Mouse (Mus musculus) ovary, adult 18-20 months (tissue): ENCODE measurements around the gene Serpina1c.
"Not testable (repeated sequence)": the region's sequence is repeated elsewhere in the genome, so short reads cannot be mapped to it uniquely, and the experiment has no call there.

Experiments used
- DNase-seq: peaks from one replicate; pipeline ENCODE4 v3.0.0; 2022; ENCODE audit warnings: low spot score, mixed read lengths

The Serpina1c gene

DNA sequence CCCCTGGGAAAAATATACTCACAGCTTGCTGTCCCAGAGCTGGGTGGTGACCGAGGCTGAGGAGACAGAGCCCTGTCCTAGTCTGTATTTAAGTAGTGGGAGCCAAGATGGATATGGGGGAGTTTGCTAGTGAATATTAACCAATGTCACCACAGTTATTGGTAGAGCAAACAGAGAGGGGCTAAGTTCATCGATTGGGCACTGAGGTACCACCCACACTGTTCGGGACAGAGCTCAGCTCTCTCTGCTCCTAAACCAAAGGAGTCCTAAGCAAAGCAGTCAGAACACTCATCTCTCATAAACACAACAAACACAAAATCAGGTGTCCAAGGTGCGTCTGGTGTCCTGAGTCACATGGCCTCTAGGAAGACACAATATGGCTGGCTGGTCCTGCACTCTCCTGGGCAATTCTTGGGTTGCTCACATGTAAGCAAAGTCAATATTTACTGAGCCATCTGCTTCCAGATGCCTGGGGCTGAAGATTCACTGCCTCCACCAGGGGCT, at the start of gene Serpina1c:
Gene Serpina1c (minus strand): TSS at position 51 of the 504 bp plus-strand sequence.
- DNase-seq: not testable (repeated sequence)

DNA sequence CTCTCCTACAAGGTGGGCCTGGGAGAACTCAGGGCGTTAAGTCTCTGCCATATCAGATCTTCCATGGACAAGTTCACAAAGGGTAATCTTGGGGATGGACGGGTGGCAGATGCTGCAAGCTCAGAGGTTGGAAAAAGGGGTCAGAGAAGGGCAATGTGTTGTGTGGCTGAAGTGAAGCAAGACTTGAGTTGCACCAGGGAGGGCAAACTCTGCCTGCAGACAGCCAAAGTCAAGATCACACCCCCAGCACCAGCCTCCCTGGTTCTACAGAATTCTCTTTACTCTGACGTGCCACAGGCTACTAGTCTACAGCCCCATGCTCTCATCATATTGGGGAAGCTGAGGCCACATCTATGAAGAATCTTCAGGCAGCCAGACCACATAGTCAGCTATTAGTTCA, 48.3 kb upstream of the Serpina1c start:
- DNase-seq: not testable (repeated sequence)

DNA sequence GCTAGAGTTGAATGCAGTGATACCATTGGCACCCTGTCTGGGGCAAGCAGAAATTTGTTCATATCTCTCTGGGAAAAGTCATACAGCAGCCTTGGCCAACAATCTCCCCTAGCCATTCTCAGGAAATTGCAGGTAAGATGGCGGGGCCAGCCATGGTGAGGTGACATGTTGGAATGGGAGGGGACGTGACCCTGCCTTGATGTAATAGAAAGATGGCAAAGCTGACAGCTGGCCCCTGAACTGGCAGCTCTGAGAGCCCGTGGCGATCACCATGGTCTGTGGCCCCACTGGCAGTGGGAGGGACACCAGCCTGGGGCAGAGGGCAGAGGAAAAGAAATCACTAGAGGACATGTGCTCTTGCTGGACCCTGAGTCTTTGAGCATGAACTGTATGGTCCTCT, 41.6 kb upstream of the Serpina1c start:
- DNase-seq: no peak

DNA sequence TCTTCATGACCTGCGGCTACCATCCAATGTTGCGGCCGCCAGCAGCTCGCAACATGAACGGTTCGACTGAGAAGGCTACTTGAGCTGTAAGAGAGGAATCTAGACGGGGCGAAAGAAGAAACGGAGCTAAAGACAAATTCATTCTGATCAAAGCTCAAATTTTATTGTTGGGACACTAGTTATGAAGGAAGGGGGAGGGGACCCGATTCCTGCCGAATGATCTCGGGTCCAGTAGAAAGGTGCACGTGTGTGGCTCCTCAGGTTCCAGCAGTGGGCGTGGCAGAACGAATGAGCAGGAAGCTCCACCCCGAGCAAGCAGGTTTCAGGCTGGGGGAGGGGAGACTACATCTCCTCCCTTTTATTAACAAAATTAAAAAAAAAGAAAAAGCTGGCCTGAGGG, 4.5 kb upstream of the Serpina1c start:
- DNase-seq: not testable (repeated sequence)

DNA sequence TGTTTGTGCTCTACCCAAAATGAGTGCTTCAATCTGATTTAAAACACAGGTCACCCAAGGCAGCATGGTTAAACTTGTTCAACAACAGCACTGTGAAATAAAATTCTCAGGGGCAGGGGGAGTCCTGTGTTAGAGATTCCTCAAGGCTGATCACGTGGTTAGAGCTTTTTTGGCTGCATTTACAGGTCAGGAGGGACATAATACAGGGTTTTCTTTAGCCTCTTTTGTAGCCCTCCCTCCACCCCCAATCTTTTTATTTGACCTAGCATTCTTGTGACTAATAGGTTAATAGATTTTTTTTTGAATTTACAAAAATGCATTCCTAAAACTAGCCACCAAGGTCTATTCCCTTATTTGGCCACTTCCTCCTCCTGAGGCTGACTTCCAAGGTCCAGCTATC, 3.1 kb upstream of the Serpina1c start:
- not testable (repeated sequence) for DNase-seq

DNA sequence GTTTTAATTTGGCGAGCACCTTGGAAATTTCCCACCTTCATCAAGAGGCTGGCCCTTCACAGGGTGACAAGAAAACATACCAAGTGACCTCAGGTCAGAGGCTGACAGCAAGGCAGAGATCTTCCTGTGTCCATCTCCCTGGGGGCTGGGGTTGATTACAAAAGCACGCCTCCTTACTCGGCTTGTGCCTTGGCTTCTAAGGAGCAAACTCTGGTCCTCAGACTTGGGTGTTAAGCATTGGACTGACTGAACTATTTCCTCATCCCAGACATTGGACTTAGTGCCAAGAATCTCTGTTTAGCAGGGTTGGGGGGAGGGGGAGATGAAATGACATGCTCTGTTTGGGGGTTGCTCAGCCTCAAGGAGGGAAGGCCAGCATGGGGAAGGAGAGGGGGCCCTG, 2.8 kb downstream of the Serpina1c start:
- DNase-seq: not testable (repeated sequence)

DNA sequence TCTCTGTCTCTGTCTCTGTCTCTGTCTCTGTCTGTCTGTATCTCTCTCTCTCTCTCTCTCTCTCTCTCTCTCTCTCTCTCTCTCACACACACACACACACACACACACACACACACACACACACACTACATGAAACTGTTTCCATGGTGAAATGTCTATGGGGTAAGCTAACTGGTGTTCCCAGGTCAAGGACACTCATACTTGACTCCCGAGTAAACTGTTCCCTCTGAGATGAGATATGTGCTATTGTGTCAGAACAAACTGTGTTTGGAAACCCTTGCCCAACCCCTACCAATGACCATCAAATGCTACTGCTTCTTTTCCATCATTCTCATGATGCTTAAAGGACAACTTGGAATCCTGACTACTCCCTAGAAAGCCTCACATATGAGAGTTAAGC, 37.8 kb downstream of the Serpina1c start:
- DNase-seq: not testable (repeated sequence)

DNA sequence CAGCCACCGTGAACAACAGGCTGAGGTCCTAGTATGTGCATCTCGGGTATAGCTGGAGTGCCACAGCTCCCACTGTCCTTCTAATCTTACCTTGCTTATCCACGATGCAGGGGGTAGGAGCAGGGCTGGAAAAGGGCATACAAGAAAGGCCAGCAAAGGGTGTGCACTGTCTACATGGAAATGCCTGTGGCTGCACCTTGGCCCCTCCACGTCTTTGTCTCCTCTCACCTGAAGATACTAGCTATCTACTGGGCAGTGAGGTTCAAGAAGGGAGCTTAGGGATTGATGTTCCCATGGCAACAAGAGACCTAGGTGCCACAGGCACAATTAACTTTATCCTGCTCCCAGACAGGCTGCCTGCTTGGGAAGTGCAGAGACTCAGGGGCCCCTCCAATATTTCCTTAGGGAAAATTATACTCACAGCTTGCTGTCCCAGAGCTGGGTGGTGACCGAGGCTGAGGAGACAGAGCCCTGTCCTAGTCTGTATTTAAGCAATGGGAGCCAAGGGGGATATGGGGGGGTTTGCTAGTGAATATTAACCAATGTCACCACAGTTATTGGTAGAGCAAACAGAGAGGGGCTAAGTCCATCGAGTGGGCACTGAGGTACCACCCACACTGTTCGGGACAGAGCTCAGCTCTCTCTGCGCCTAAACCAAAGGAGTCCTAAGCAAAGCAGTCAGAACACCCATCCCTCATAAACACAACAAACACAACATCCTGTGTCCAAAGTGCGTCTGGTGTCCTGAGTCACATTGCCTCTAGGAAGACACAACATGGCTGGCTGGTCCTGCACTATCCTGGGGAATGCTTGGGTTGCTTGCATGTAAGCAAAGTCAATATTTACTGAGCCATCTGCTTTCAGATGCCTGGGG, 41.3 kb downstream of the Serpina1c start, which contains the start of gene Serpina1a:
Gene Serpina1a (minus strand): TSS at position 462 of the 874 bp plus-strand sequence.
- DNase-seq: not testable (repeated sequence)

DNA sequence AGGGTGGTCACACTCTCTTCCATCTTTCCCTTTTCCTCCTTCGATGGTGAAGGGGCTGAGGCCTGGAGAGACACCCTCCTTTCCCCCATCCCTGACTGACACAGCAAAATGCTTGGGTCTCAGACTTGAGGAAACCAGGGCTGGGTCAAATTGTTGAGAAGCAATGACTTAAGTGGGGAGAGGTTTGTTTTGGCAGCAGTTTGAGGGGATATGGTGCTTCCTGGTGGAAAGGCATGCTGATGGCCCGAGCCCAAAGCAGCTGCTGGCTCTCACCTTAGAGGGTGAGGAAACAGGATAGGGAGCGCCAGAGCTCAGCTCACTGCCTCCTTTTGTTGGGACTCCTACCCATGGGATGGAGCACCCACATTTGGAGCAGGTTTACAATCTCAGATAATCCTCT, 43.7 kb downstream of the Serpina1c start:
- no peak for DNase-seq

DNA sequence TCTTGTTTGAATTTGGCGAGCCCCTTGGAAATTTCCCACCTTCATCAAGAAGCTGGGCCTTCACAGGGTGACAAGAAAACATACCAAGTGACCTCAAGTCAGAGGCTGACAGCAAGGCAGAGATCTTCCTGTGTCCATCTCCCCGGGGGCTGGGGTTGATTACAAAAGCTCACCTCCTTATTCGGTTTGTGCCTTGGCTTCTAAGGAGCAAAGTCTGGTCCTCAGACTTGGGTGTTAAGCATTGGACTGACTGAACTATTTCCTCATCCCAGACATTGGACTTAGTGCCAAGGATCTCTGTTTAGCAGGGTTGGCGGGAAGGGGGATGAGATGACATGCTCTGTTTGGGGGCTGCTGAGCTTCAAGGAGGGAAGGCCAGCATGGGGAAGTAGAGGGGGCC, 44.1 kb downstream of the Serpina1c start:
- not testable (repeated sequence) for DNase-seq

DNA sequence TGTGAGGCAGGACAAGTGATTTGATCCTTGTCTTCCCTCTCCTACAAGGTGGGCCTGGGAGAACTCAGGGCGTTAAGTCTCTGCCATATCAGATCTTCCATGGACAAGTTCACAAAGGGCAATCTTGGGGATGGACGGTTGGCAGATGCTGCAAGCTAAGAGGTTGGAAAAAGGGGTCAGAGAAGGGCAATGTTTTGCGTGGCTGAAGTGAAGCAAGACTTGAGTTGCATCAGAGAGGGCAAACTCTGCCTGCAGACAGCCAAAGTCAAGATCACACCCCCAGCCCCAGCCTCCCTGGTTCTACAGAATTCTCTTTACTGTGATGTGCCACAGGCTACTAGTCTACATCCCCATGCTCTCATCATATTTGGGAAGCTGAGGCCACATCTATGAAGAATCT, 45.1 kb downstream of the Serpina1c start:
- not testable (repeated sequence) for DNase-seq

DNA sequence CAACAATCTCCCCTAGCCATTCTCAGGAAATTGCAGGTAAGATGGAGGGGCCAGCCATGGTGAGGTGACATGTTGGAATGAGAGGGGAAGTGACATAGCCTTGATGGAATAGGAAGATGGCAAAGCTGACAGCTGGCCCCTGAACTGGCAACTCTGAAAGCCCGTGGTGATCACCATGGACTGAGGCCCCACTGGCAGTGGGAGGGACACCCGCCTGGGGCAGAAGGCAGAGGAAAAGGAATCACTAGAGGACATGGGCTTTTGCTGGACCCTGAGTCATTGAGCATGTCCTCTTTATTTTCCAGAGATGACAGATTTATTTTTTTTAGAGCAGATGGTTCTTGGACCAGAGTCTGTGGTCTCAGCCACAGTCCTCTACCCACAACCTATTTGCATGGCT, 51.7 kb downstream of the Serpina1c start:
- DNase-seq: not testable (repeated sequence)
